Mouse (Mus musculus): ENCODE data around the gene Pilrb2. TPM values are rescaled to one million over a fixed set of nuclear protein-coding genes. Genes with fewer than 3 reads are reported as not detected.
"Not testable (repeated sequence)": the region's sequence is repeated elsewhere in the genome, so short reads cannot be mapped to it uniquely, and the experiment has no call there.

The Pilrb2 gene
- 0.19 TPM in 1 of 2 replicates, not detected in the other for polyA plus RNA-seq (2015; fragmentation: Nextera tagmentation; extraction: Ambion mirVana)

GRCm38 (mm10) chr5:137871644-137872380 lies at the start of gene Pilrb2:
Pilrb2 (minus strand) TSS chr5:137871815.
- ATAC-seq (ENCODE audit: low FRiP score, low read depth); H3K27ac ChIP-seq; H3K9me3 ChIP-seq; H3K27me3 ChIP-seq; H3K9ac ChIP-seq; H3K4me2 ChIP-seq (replicated peaks); H3K4me3 ChIP-seq; H3K4me1 ChIP-seq; H3K36me3 ChIP-seq: not testable (repeated sequence)
- WGBS, result 60% methylated on average over 3 of the region's 3 CpGs

GRCm38 (mm10) chr5:137915550-137915949 lies 43.9 kb upstream of the Pilrb2 start:
- 0 out of 2 replicates have a peak, but pooled peaks cover 2% of the 10 kb centered on the region for H3K27me3 ChIP-seq
- H3K9ac ChIP-seq, result no peak overlapping the region
- no peaks in the 10 kb centered on the region for H3K4me1 ChIP-seq
- H3K4me2 ChIP-seq (replicated peaks), result no peak overlapping the region
- H3K9me3 ChIP-seq, result no peaks in the 10 kb centered on the region
- no peak overlapping the region for H3K4me3 ChIP-seq
- 49% methylated on average over 6 of the region's 6 CpGs for WGBS
- no peaks in the 10 kb centered on the region for H3K36me3 ChIP-seq
- no peak overlapping the region for H3K27ac ChIP-seq
- no peak for ATAC-seq (ENCODE audit: low FRiP score, low read depth)

GRCm38 (mm10) chr5:137914508-137914907 lies 42.9 kb upstream of the Pilrb2 start:
- Histone ChIP-seq H3K4me2 (replicated peaks) (no peak overlapping the region), H3K27ac (no peak overlapping the region), H3K9ac (no peak overlapping the region), H3K4me1 (no peaks in the 10 kb centered on the region), H3K36me3 (no peaks in the 10 kb centered on the region), H3K4me3 (no peak overlapping the region), H3K9me3 (no peaks in the 10 kb centered on the region), H3K27me3 (0 out of 2 replicates have a peak, but pooled peaks cover 2% of the 10 kb centered on the region)
- ATAC-seq (ENCODE audit: low FRiP score, low read depth), result no peak

- 70% methylated on average over 3 of the region's 3 CpGs for WGBS
- H3K27me3 ChIP-seq, result 0 out of 2 replicates have a peak, but pooled peaks cover 2% of the 10 kb centered on the region
- no peak overlapping the region for H3K9ac ChIP-seq
- no peaks in the 10 kb centered on the region for H3K4me1 ChIP-seq
- H3K4me2 ChIP-seq (replicated peaks), result no peak overlapping the region
- no peak overlapping the region for H3K4me3 ChIP-seq
- no peaks in the 10 kb centered on the region for H3K36me3 ChIP-seq
- H3K27ac ChIP-seq, result no peak overlapping the region
- no peak for ATAC-seq (ENCODE audit: low FRiP score, low read depth)
- no peaks in the 10 kb centered on the region for H3K9me3 ChIP-seq
Observed at GRCm38 (mm10) chr5:137909564-137910262, 38.1 kb upstream of the Pilrb2 start.

GRCm38 (mm10) chr5:137897812-137898211 lies 26.2 kb upstream of the Pilrb2 start:
- Histone ChIP-seq H3K4me3 (no peak overlapping the region), H3K9me3 (no peaks in the 10 kb centered on the region), H3K27me3 (no peaks in the 10 kb centered on the region), H3K4me1 (no peaks in the 10 kb centered on the region), H3K27ac (no peak overlapping the region), H3K9ac (no peak overlapping the region), H3K4me2 (replicated peaks) (no peak overlapping the region), H3K36me3 (no peaks in the 10 kb centered on the region)
- no peak for ATAC-seq (ENCODE audit: low FRiP score, low read depth)
- 83% methylated on average over 1 of the region's 1 CpGs for WGBS

GRCm38 (mm10) chr5:137892954-137893353 lies 21.3 kb upstream of the Pilrb2 start:
- Histone ChIP-seq H3K4me3 (no peak overlapping the region), H3K36me3 (no peaks in the 10 kb centered on the region), H3K27me3 (no peaks in the 10 kb centered on the region), H3K4me2 (replicated peaks) (no peak overlapping the region), H3K9me3 (no peaks in the 10 kb centered on the region), H3K9ac (no peak overlapping the region), H3K4me1 (no peaks in the 10 kb centered on the region), H3K27ac (no peak overlapping the region)
- WGBS, result 59% methylated on average over 1 of the region's 1 CpGs
- ATAC-seq (ENCODE audit: low FRiP score, low read depth), result no peak

GRCm38 (mm10) chr5:137887666-137888065 lies 16.1 kb upstream of the Pilrb2 start:
- H3K9ac ChIP-seq, result no peak overlapping the region
- no peak overlapping the region for H3K4me3 ChIP-seq
- 94% methylated on average over 1 of the region's 1 CpGs for WGBS
- H3K27me3 ChIP-seq, result no peaks in the 10 kb centered on the region
- H3K27ac ChIP-seq, result no peak overlapping the region
- H3K36me3 ChIP-seq, result no peaks in the 10 kb centered on the region
- no peaks in the 10 kb centered on the region for H3K9me3 ChIP-seq
- ATAC-seq (ENCODE audit: low FRiP score, low read depth), result no peak
- no peak overlapping the region for H3K4me2 ChIP-seq (replicated peaks)
- H3K4me1 ChIP-seq, result no peaks in the 10 kb centered on the region

GRCm38 (mm10) chr5:137885894-137886293 lies 14.3 kb upstream of the Pilrb2 start:
- H3K9ac ChIP-seq, result no peak overlapping the region
- ATAC-seq (ENCODE audit: low FRiP score, low read depth), result no peak
- no peak overlapping the region for H3K4me3 ChIP-seq
- no peaks in the 10 kb centered on the region for H3K9me3 ChIP-seq
- no peaks in the 10 kb centered on the region for H3K4me1 ChIP-seq
- H3K27ac ChIP-seq, result no peak overlapping the region
- no peaks in the 10 kb centered on the region for H3K36me3 ChIP-seq
- WGBS, result 19% methylated on average over 2 of the region's 2 CpGs
- H3K27me3 ChIP-seq, result no peaks in the 10 kb centered on the region
- no peak overlapping the region for H3K4me2 ChIP-seq (replicated peaks)

- H3K9ac ChIP-seq, result no peak overlapping the region
- no peak overlapping the region for H3K4me2 ChIP-seq (replicated peaks)
- H3K4me1 ChIP-seq, result no peaks in the 10 kb centered on the region
- no peaks in the 10 kb centered on the region for H3K36me3 ChIP-seq
- 79% methylated on average over 3 of the region's 3 CpGs for WGBS
- H3K9me3 ChIP-seq, result no peaks in the 10 kb centered on the region
- H3K27me3 ChIP-seq, result no peaks in the 10 kb centered on the region
- no peak for ATAC-seq (ENCODE audit: low FRiP score, low read depth)
- no peak overlapping the region for H3K27ac ChIP-seq
- no peak overlapping the region for H3K4me3 ChIP-seq
Observed at GRCm38 (mm10) chr5:137883345-137883744, 11.7 kb upstream of the Pilrb2 start.

- Histone ChIP-seq H3K27me3 (no peaks in the 10 kb centered on the region), H3K9ac (no peak overlapping the region), H3K9me3 (no peaks in the 10 kb centered on the region), H3K4me1 (no peaks in the 10 kb centered on the region), H3K27ac (no peak overlapping the region), H3K36me3 (no peaks in the 10 kb centered on the region), H3K4me2 (replicated peaks) (no peak overlapping the region), H3K4me3 (no peak overlapping the region)
- ATAC-seq (ENCODE audit: low FRiP score, low read depth), result no peak
- 80% methylated on average over 4 of the region's 4 CpGs for WGBS
Observed at GRCm38 (mm10) chr5:137882922-137883321, 11.3 kb upstream of the Pilrb2 start.

- 45% methylated on average over 2 of the region's 2 CpGs for whole genome bisulfite sequencing
- no peaks in the 10 kb centered on the region for H3K36me3 ChIP-seq
- no peak for ATAC-seq (ENCODE audit: low FRiP score, low read depth)
- H3K9ac ChIP-seq, result no peak overlapping the region
- H3K4me1 ChIP-seq, result no peaks in the 10 kb centered on the region
- no peak overlapping the region for H3K4me3 ChIP-seq
- no peaks in the 10 kb centered on the region for H3K27me3 ChIP-seq
- H3K9me3 ChIP-seq, result no peaks in the 10 kb centered on the region
- H3K4me2 ChIP-seq (replicated peaks), result no peak overlapping the region
- H3K27ac ChIP-seq, result no peak overlapping the region
Observed at GRCm38 (mm10) chr5:137877860-137878259, 6.2 kb upstream of the Pilrb2 start.

GRCm38 (mm10) chr5:137875054-137875453 lies 3.4 kb upstream of the Pilrb2 start:
- Histone ChIP-seq H3K4me2 (replicated peaks) (no peak overlapping the region), H3K9ac (no peak overlapping the region), H3K36me3 (no peaks in the 10 kb centered on the region), H3K4me3 (no peak overlapping the region), H3K27ac (no peak overlapping the region), H3K4me1 (no peaks in the 10 kb centered on the region), H3K9me3 (no peaks in the 10 kb centered on the region), H3K27me3 (no peaks in the 10 kb centered on the region)
- WGBS, result 82% methylated on average over 2 of the region's 2 CpGs
- no peak for ATAC-seq (ENCODE audit: low FRiP score, low read depth)

GRCm38 (mm10) chr5:137872381-137872702 lies 727 bp upstream of the Pilrb2 start:
- 40% methylated on average over 1 of the region's 1 CpGs for WGBS
- H3K27ac ChIP-seq; H3K27me3 ChIP-seq; H3K4me2 ChIP-seq (replicated peaks); H3K9me3 ChIP-seq; ATAC-seq (ENCODE audit: low FRiP score, low read depth); H3K9ac ChIP-seq; H3K36me3 ChIP-seq; H3K4me3 ChIP-seq; H3K4me1 ChIP-seq: not testable (repeated sequence)

All from limb, embryonic 13.5 days (tissue).